8 mouse cellular contexts compared by ENCODE assay signal in the genomic region with DNA sequence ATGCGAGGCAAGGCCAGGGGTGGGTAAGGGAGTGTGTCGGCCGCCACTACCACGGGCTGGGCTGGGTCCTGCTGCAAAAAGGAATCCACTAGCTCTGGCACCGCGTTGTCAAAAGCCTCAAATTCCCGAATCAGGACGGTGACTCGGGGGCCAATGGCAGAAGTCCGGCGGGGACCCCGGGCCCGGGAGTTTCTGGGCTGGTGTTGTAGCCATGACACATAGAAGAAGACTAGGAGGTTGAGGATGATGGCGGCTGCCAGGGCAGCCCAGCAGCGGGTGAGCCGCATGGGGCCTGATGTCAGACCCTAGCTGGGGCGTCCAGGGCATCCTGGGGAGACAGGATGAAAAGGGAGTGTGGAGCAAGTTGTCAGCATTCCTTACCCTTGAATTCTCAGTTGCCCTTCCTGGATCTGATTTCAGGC. TPM values are rescaled to one million over a fixed set of nuclear protein-coding genes. Genes with fewer than 3 reads are reported as not detected.
DNase-seq lines count a peak whose midpoint lies in the region; ATAC-seq lines count a peak whose summit lies in the region.

No protein-coding gene starts in this region.

- H3K9me3 ChIP-seq in kidney, embryonic 15.5 days (replicated peaks) = no peaks in the 10 kb centered on the region
- H3K9me3 ChIP-seq in embryonic facial prominence, embryonic 15.5 days (replicated peaks) = no peaks in the 10 kb centered on the region
- H3K9me3 ChIP-seq in intestine, embryonic 15.5 days = no peaks in the 10 kb centered on the region
- H3K9me3 ChIP-seq in midbrain, embryonic 16.5 days (replicated peaks; ENCODE audit: control insufficient read depth, low read length, poor library complexity, severe bottlenecking) = no peaks in the 10 kb centered on the region

- peaks cover 30% of the 10 kb centered on the region for H3K27me3 ChIP-seq in kidney, embryonic 15.5 days
- H3K27me3 ChIP-seq in embryonic facial prominence, embryonic 15.5 days = peaks cover 17% of the 10 kb centered on the region
- peaks cover 11% of the 10 kb centered on the region; the same call in 1 of the 2 replicates for H3K27me3 ChIP-seq in intestine, embryonic 15.5 days (replicated peaks)
- H3K27me3 ChIP-seq in midbrain, embryonic 16.5 days (ENCODE audit: control insufficient read depth, insufficient read depth, low read depth, low read length) = no peaks in the 10 kb centered on the region

- H3K9ac ChIP-seq in kidney, embryonic 15.5 days = peak overlapping the region; percentile 25; the same call in 1 of the 2 replicates
- peak overlapping the region; percentile 23; the same call in 1 of the 2 replicates for H3K9ac ChIP-seq in embryonic facial prominence, embryonic 15.5 days
- peak overlapping the region; percentile 26; the same call in 1 of the 2 replicates for H3K9ac ChIP-seq in intestine, embryonic 15.5 days
- H3K9ac ChIP-seq in midbrain, embryonic 16.5 days (ENCODE audit: low read depth, low read length) = peak overlapping the region; percentile 88

- intact Hi-C loops in left cerebral cortex, postnatal 4 days (cut with DNase I) = loop anchor here (5.0 kb wide), 1 partner anchor 69 kb away; no protein-coding TSS in a partner anchor

- peaks cover 36% of the 10 kb centered on the region for H3K4me1 ChIP-seq in kidney, embryonic 15.5 days
- H3K4me1 ChIP-seq in embryonic facial prominence, embryonic 15.5 days = peaks cover 33% of the 10 kb centered on the region
- H3K4me1 ChIP-seq in intestine, embryonic 15.5 days (replicated peaks) = peaks cover 32% of the 10 kb centered on the region
- peaks cover 46% of the 10 kb centered on the region for H3K4me1 ChIP-seq in midbrain, embryonic 16.5 days (ENCODE audit: control insufficient read depth, insufficient read depth, low read length)

- no peak for DNase-seq in kidney, adult 9 months
- DNase-seq in adrenal gland, adult 18-20 months (ENCODE audit: low spot score in 2 of 2) = no peak
- no peak for DNase-seq in left cerebral cortex, postnatal 4 days

- H3K36me3 ChIP-seq in kidney, embryonic 15.5 days = peaks cover 46% of the 10 kb centered on the region
- H3K36me3 ChIP-seq in embryonic facial prominence, embryonic 15.5 days = peaks cover 41% of the 10 kb centered on the region
- peaks cover 14% of the 10 kb centered on the region for H3K36me3 ChIP-seq in intestine, embryonic 15.5 days
- H3K36me3 ChIP-seq in midbrain, embryonic 16.5 days (ENCODE audit: control insufficient read depth, insufficient read depth, low read length) = peaks cover 4% of the 10 kb centered on the region

- peak; percentile 3; the same call in 1 of the 2 replicates for ATAC-seq in kidney, embryonic 15.5 days (replicated peaks; ENCODE audit: low FRiP score)
- ATAC-seq in embryonic facial prominence, embryonic 15.5 days (ENCODE audit: insufficient number of reproducible peaks, low FRiP score, low TSS enrichment, low read depth) = 0 out of 2 replicates have a peak, but pooled peaks have one; percentile 0
- no peak for ATAC-seq in intestine, embryonic 15.5 days
- ATAC-seq in midbrain, embryonic 16.5 days = no peak
- ATAC-seq in megakaryocyte progenitor cell, adult 5-6 weeks (replicated peaks; ENCODE audit: poor library complexity) = no peak

- WGBS in kidney, embryonic 15.5 days = 12% methylated on average over 17 of the region's 17 CpGs
- 25% methylated on average over 17 of the region's 17 CpGs for WGBS in embryonic facial prominence, embryonic 15.5 days
- 40% methylated on average over 17 of the region's 17 CpGs for WGBS in intestine, embryonic 15.5 days
- WGBS in midbrain, embryonic 16.5 days = 12% methylated on average over 17 of the region's 17 CpGs

- H3K27ac ChIP-seq in kidney, embryonic 15.5 days = no peak overlapping the region
- no peak overlapping the region for H3K27ac ChIP-seq in embryonic facial prominence, embryonic 15.5 days (replicated peaks)
- H3K27ac ChIP-seq in intestine, embryonic 15.5 days = no peak overlapping the region
- H3K27ac ChIP-seq in midbrain, embryonic 16.5 days (ENCODE audit: low read length) = peak overlapping the region; percentile 96

- peak overlapping the region; percentile 47 for H3K4me3 ChIP-seq in kidney, embryonic 15.5 days (replicated peaks)
- H3K4me3 ChIP-seq in embryonic facial prominence, embryonic 15.5 days (replicated peaks) = peak overlapping the region; percentile 46
- H3K4me3 ChIP-seq in intestine, embryonic 15.5 days (replicated peaks) = peak overlapping the region; percentile 33
- H3K4me3 ChIP-seq in midbrain, embryonic 16.5 days (ENCODE audit: low read depth, low read length) = peak overlapping the region; percentile 62

- H3K4me2 ChIP-seq in kidney, embryonic 15.5 days = peak overlapping the region; percentile 92
- peak overlapping the region; percentile 90 for H3K4me2 ChIP-seq in embryonic facial prominence, embryonic 15.5 days (replicated peaks)
- H3K4me2 ChIP-seq in intestine, embryonic 15.5 days (replicated peaks) = peak overlapping the region; percentile 72
- H3K4me2 ChIP-seq in midbrain, embryonic 16.5 days (ENCODE audit: low read length) = peak overlapping the region; percentile 85

RNA-seq across cellular contexts. Expression of a gene that starts 4.0 kb away (rescaled TPM):
- 91.5 and 99.8 TPM in 2 replicates for polyA plus RNA-seq in kidney, embryonic 15.5 days (2015; fragmentation: Nextera tagmentation; extraction: Ambion mirVana)
- polyA plus RNA-seq in embryonic facial prominence, embryonic 15.5 days (2015; fragmentation: Nextera tagmentation; extraction: Ambion mirVana) = 108 and 114 TPM in 2 replicates
- polyA plus RNA-seq in intestine, embryonic 15.5 days (2015; fragmentation: Nextera tagmentation; extraction: Ambion mirVana) = 77.3 and 85.5 TPM in 2 replicates
- 185 and 199 TPM in 2 replicates for polyA plus RNA-seq in midbrain, embryonic 16.5 days (2015; fragmentation: Nextera tagmentation; extraction: Ambion mirVana)
- 10 to 100 TPM; 67.7 to 69.3 TPM for total RNA-seq in adrenal gland, adult 18-20 months (2021)
- total RNA-seq in left cerebral cortex, postnatal 4 days (2021) = 100 to 1,000 TPM; 223 to 229 TPM
- 28.2 and 39.0 TPM in 2 replicates for total RNA-seq in megakaryocyte progenitor cell, adult 5-6 weeks (2015)
- total RNA-seq in megakaryocyte progenitor cell, adult 5-6 weeks (2017) = 40.0 and 43.5 TPM in 2 replicates

RNA-seq across cellular contexts. Expression of a gene that starts 4.9 kb away (rescaled TPM):
- polyA plus RNA-seq in kidney, embryonic 15.5 days (2015; fragmentation: Nextera tagmentation; extraction: Ambion mirVana) = 32.0 and 34.1 TPM in 2 replicates
- 27.8 and 30.3 TPM in 2 replicates for polyA plus RNA-seq in embryonic facial prominence, embryonic 15.5 days (2015; fragmentation: Nextera tagmentation; extraction: Ambion mirVana)
- polyA plus RNA-seq in intestine, embryonic 15.5 days (2015; fragmentation: Nextera tagmentation; extraction: Ambion mirVana) = 25.1 and 25.6 TPM in 2 replicates
- polyA plus RNA-seq in midbrain, embryonic 16.5 days (2015; fragmentation: Nextera tagmentation; extraction: Ambion mirVana) = 52.1 and 53.8 TPM in 2 replicates
- 10 to 100 TPM; 23.7 to 25.2 TPM for total RNA-seq in adrenal gland, adult 18-20 months (2021)
- total RNA-seq in left cerebral cortex, postnatal 4 days (2021) = 10 to 100 TPM; 35.8 to 38.9 TPM
- total RNA-seq in megakaryocyte progenitor cell, adult 5-6 weeks (2015) = 11.5 and 13.1 TPM in 2 replicates
- total RNA-seq in megakaryocyte progenitor cell, adult 5-6 weeks (2017) = 9.8 and 14.3 TPM in 2 replicates

RNA-seq across cellular contexts. Expression of a gene that starts 30.5 kb away (rescaled TPM):
- polyA plus RNA-seq in kidney, embryonic 15.5 days (2015; fragmentation: Nextera tagmentation; extraction: Ambion mirVana) = 46.9 and 48.6 TPM in 2 replicates
- polyA plus RNA-seq in embryonic facial prominence, embryonic 15.5 days (2015; fragmentation: Nextera tagmentation; extraction: Ambion mirVana) = 34.5 and 35.5 TPM in 2 replicates
- polyA plus RNA-seq in intestine, embryonic 15.5 days (2015; fragmentation: Nextera tagmentation; extraction: Ambion mirVana) = 61.8 and 64.0 TPM in 2 replicates
- 10.1 and 10.7 TPM in 2 replicates for polyA plus RNA-seq in midbrain, embryonic 16.5 days (2015; fragmentation: Nextera tagmentation; extraction: Ambion mirVana)
- 100 to 1,000 TPM in 1 of 2 experiments, 10 to 100 TPM in 1; 89.3 to 253 TPM for total RNA-seq in adrenal gland, adult 18-20 months (2021)
- 1 to 10 TPM; 8.8 TPM for total RNA-seq in left cerebral cortex, postnatal 4 days (2021)
- 73.2 and 79.5 TPM in 2 replicates for total RNA-seq in megakaryocyte progenitor cell, adult 5-6 weeks (2015)
- 39.1 and 48.3 TPM in 2 replicates for total RNA-seq in megakaryocyte progenitor cell, adult 5-6 weeks (2017)

RNA-seq across cellular contexts. Expression of a gene that starts 31.0 kb away (rescaled TPM):
- polyA plus RNA-seq in kidney, embryonic 15.5 days (2015; fragmentation: Nextera tagmentation; extraction: Ambion mirVana) = 14.6 and 17.7 TPM in 2 replicates
- 22.1 and 23.0 TPM in 2 replicates for polyA plus RNA-seq in embryonic facial prominence, embryonic 15.5 days (2015; fragmentation: Nextera tagmentation; extraction: Ambion mirVana)
- polyA plus RNA-seq in intestine, embryonic 15.5 days (2015; fragmentation: Nextera tagmentation; extraction: Ambion mirVana) = 9.7 and 12.5 TPM in 2 replicates
- polyA plus RNA-seq in midbrain, embryonic 16.5 days (2015; fragmentation: Nextera tagmentation; extraction: Ambion mirVana) = 6.0 and 6.9 TPM in 2 replicates
- total RNA-seq in adrenal gland, adult 18-20 months (2021) = 10 to 100 TPM; 13.9 to 23.3 TPM
- 1 to 10 TPM; 9.1 to 9.5 TPM for total RNA-seq in left cerebral cortex, postnatal 4 days (2021)
- total RNA-seq in megakaryocyte progenitor cell, adult 5-6 weeks (2015) = 6.2 and 8.8 TPM in 2 replicates
- total RNA-seq in megakaryocyte progenitor cell, adult 5-6 weeks (2017) = 6.0 and 8.8 TPM in 2 replicates

Comparison
In these comparisons a context has a peak if more than half of its experiments do, and no peak if none do; other contexts are left out.
1. ATAC-seq: peak in kidney, embryonic 15.5 days (single experiment) and embryonic facial prominence, embryonic 15.5 days (single experiment); none in intestine, embryonic 15.5 days (single experiment), midbrain, embryonic 16.5 days (single experiment) and megakaryocyte progenitor cell, adult 5-6 weeks (single experiment).
2. H3K9ac ChIP-seq: peak in every context shown above with its lines; median percentile 88 in midbrain, embryonic 16.5 days; 26 in intestine, embryonic 15.5 days; 25 in kidney, embryonic 15.5 days; 23 in embryonic facial prominence, embryonic 15.5 days.
3. Peak in every context shown above with its lines, with median percentiles within 50 percentile points of each other: H3K4me2 ChIP-seq and H3K4me3 ChIP-seq.